Mouse (Mus musculus) liver, postnatal 0 days (tissue): ENCODE measurements around the gene Guca2b.

Experiments used
- CTCF ChIP-seq: sonication (generic); IDR thresholded peaks from 2 replicates; pipeline ENCODE4 v1.5.1; 2016; ENCODE audit warnings: antibody characterized with exemption, low read depth
- EP300 ChIP-seq: IDR thresholded peaks from 2 replicates; pipeline ENCODE4 v1.6.1; 2016; ENCODE audit warnings: antibody characterized with exemption, low read depth, mild to moderate bottlenecking

DNA sequence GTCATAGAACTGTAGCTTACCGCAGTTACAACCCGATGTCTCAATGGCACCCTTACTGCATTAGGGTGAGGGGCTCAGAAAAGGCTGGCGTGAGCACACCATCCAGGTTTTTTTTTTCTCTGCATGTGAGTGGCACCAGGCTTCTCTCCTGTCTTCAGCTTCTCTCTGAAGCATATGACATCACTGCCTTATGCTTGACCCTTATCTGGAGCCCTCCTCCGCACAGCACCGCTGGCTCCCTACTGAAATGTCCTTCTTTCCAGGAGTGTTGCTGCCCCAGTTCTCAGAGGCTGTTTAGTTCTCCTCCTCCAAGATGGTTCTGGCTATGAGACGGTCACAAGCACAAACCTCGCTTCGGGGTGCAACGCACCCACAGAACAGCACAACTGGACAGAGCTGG lies 12.4 kb upstream of the Guca2b start:
- no peak for TF ChIP-seq CTCF
- TF ChIP-seq EP300, result no peak
